Mouse (Mus musculus): ENCODE measurements around the gene Gm10337.

- no peak for TF ChIP-seq CTCF (IDR thresholded peaks at IDR 0.05; ENCODE audit: borderline replicate concordance, insufficient read depth, low read length)
- TF ChIP-seq POLR2A (IDR thresholded peaks at IDR 0.05; ENCODE audit: low read depth, low read length): no peak
Measured at GRCm38 (mm10) chr15:102512010-102512409, 8.5 kb downstream of the Gm10337 start.

All from embryonic fibroblast, embryonic 13.5 days (primary cell).